Mouse (Mus musculus) embryo, embryonic 11.5 days (tissue): ENCODE measurements around the gene Crabp2.

ENCODE experiments used
- DNase-seq: peaks from one replicate; pipeline ENCODE4 v3.0.0-alpha.2; 2012; ENCODE audit warnings: low read depth, low spot score

The Crabp2 gene

DNA sequence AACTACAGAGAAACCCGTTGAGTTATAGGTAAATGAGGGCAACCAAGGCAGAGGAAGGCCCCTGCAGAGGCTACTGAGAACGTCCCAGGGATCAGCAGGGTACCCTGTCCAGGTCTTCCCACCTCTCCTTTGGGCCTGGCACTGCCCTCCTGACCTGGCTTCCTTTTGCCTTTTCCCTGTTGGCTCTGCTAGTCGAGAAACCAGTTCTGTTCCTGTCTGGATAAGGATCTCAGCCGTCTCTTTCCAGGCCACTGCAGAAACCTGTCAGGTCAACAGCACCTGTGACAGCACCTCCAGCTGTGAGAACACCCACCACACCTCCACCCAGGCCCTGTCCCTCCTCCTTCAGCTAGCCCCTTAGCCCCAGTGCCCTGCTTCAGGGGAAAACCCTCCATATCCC, 10.0 kb downstream of the Crabp2 start:
- no peak for DNase-seq

DNA sequence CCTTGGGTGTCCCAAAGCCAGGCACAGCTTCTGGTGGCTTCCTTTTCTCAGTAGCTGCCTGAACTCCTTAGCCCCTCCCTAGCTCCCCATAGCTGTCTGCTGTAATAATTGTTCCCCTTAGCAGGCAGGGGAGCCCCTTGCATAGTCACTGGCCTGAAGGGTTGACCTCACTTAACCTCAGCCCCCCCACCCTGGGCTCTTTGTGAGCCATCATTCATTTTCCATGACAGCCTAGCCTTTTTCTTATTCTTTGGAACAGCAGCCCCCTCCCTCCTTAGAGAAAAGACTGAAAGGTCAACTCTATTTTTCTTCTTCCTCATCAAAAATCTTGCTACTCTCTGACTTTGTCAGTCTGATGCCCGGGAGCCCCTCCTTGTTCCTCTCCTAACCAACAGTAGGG, 10.5 kb downstream of the Crabp2 start:
- no peak for DNase-seq

DNA sequence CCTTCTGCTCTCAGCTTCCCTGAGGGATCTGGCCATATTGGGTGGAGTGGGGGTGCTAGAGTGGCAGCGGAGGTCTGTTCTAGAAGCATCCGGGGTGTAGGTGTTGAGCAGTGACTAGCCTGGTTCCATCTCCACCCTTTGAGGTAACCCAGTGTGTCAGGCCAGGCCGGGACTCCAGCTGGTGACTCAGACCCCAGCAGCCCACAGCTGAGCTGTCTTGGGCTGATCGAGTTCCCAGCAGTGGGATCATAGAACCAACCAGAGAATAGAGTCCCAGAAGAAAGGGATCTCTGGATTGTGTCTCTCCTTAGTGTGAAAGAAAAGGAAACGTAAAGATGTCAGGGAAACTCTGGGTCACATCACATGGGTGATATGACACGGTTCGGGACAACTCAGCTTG, 10.9 kb downstream of the Crabp2 start:
- no peak for DNase-seq

DNA sequence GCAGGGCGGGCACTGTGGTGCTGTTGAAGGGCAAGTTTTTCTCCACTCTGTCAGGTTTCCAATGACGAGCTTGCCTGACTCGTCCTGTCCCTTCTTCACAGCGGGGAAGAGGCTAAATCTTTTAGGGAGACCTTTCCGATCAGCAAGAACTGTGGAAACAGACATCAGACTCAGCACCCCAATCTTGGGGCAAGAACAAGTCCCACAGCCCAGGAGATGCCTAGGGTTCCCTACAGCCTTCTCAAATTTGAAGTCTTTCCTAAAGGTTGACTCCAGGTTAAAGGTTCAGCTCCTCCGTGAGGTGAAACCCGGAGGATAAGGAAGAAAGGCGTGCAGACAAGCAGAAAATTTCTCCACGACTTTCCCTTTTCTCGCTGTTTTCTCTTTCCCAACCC, 11.7 kb downstream of the Crabp2 start:
- DNase-seq = no peak

DNA sequence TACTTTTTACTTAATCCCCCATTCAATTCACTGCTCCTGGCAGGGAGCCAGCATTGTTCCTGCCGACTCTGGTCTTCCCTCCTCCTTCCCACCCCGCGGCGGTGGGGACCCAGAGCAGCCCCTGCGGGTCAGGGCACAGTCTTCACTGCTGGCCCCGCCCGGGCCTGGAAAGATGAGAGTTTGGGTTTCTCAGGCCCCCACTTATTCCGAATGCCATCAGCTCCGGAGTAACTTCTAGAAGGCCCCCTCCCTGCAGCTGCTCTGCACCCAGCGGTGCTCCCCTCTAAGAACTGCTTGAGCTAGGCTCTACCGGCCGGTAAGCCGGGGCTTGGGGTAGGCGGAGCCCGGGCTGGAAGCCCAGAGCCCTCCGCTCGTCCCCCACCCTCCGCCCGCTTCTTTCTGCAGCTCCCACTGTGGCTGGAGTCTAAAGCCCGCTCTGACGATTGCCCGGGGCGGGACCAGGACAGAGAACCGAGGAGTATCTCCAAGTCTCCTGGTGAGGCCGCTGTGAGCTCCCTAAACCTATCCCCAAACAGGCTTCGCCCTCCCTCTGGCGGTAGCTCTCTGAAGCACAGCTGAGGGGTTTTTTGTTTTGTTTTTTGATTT, 12.2 kb downstream of the Crabp2 start:
- DNase-seq = peak; percentile 92

DNA sequence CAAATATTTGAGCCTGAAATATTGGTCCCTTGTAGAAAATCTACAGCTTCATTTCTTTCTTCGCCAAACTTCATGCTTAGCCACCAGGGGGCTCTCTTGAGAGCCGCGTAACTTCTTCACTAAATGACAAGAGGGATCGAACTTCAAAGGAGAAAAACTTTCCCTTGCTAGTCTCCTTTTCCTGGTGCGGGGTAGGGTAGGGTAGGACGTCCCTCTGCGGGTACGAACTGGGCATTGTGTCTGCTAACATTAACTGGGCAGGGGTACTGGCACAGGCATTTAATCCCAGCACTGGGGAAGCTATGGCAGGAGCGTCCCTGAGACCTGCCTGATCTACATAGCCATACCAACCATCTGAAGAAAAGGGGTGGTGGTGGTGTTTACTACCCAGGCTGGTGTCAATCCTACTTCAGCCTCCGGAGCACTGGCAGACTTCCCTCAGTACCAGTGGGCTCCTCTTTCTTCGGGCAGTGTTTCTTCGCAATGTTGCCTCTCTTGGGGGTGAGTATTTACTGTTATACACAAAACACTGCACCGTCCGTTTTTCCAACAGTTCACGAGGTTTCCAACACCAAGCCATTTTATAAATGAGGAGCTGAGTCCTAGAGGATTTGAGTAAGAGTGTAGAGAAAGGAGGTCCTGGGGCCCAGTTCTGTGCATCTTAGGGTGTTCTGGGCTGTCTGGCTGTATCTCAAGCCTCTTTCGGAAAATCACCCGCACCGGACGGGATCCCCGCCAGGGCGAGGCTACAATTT, 21.9 kb downstream of the Crabp2 start:
- peak; percentile 71 for DNase-seq

DNA sequence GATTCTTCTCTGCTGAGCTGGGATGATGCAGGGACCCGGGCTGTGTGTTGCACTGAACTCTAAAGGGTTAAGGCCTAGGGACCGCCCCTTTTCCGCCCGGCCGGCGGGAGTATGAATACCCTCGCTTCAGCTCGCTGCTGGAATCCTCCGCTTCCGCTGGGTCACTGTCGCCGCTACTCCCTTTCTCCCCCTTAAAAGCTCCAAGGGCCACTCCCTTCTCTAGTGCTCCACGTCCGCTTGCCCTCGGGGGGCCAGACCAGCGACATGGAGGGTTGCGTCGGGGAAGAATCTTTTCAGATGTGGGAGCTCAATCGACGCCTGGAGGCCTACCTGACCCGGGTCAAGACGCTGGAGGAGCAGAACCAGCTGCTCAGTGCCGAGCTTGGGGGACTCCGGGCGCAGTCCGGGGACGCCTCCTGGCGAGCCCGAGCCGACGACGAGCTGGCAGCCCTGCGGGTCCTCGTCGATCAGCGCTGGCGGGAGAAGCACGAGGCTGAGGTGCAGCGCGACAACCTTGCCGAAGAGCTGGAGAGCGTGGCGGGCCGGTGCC, 22.5 kb downstream of the Crabp2 start, which contains the start of gene Nes:
Gene Nes, plus strand, starts transcription at position 140 of the 550 bp plus-strand sequence.
- peak; percentile 76 for DNase-seq

DNA sequence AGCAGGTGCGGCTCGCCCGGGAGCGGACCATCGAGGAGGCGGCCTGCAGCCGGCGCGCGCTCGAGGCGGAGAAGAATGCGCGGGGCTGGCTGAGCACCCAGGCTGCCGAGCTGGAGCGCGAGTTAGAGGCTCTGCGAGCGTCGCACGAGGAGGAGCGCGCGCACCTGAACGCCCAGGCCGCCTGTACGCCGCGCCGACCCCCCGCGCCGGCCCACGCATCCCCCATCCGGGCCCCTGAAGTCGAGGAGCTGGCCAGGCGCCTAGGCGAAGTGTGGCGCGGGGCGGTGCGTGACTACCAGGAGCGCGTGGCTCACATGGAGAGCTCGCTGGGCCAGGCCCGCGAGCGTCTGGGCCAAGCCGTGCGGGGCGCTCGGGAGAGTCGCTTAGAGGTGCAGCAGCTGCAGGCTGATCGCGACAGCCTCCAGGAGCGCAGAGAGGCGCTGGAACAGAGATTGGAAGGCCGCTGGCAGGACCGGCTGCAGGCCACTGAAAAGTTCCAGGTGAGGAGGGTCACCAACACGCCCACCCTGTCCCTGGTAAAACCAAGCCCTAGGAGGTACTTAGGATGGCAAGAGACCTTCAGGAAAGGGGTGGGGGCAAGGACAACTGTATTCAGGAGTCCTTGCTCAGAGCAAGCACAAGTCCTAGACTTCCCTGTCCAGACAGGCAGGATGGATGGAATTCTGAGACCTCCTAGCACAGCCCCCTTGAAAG, 23.2 kb downstream of the Crabp2 start:
- DNase-seq = no peak

DNA sequence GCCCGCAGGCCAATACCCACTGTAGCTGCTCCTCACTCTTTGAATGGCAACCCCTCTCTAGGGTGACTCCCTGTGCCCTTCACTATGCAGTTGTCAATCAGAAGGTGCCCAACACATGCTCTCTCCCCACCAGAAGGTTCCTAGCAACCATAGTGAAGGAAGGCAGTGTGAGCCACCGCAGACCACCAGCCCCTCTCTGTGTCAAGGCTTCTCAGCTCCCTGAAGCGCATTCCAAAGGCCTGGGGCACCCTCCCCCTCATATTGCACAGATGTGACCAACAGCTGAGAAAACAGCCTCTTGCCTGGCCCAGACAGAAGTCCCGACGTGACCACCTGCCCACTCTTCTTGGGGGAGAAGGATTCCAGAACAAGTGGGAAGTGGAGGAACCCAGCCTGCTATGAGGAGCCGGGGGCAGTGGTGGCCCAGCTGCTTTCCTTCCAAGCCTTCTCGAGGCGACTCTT, 23.8 kb downstream of the Crabp2 start:
- no peak for DNase-seq

DNA sequence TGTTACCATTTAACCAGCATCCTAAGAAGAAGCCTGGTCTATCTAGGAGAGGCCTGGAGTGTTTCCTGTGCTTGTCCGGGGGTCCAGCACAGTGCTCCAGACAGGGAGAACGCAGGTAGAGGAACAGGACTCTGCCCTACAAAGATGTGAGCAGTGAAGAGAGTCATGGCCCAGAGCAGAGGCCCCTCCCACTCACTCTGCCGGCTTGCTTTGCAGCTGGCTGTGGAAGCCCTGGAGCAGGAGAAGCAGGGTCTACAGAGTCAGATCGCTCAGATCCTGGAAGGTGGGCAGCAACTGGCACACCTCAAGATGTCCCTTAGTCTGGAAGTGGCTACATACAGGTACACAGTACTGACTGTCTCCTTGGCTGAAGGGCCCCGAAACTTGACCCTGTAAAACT, 24.3 kb downstream of the Crabp2 start:
- no peak for DNase-seq

DNA sequence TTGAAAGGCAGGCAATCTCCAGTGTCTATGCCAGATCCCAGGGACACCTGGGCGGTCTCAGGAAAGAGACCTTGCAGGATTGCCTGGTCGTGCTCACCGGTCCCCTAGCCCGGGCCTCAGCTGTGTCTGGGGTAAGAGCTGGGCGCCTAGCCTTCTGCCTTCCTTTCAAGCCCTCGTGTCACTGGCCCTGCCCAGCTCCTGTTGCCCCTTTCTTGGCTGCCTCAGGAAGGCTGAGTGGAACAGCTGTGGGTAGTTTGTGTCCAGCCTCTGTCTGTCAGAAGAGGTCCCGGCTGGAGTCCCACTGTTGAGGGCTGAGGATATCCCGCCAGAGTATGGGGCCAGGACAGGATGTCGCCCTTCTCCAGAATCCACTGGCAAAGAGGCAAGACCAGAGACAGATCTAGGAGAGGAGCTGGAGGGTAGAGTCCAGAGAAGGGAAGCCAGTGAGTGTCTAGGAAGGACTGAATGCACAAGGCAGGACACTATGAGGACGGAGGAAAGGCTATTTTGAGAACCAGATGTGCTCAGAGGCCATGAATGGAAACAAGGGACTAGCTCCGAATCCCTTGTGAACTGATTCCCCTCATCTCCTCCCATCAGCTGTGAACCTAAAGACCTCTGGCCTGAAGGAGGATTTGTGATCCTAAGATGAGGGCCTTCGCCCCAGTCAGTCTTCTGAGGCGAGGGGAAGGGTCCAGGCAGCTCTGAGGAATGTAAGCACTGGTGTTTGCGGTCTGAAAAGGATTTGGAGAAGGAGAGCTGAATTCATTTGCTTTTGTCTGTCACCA, 25.3 kb downstream of the Crabp2 start:
- DNase-seq = no peak

DNA sequence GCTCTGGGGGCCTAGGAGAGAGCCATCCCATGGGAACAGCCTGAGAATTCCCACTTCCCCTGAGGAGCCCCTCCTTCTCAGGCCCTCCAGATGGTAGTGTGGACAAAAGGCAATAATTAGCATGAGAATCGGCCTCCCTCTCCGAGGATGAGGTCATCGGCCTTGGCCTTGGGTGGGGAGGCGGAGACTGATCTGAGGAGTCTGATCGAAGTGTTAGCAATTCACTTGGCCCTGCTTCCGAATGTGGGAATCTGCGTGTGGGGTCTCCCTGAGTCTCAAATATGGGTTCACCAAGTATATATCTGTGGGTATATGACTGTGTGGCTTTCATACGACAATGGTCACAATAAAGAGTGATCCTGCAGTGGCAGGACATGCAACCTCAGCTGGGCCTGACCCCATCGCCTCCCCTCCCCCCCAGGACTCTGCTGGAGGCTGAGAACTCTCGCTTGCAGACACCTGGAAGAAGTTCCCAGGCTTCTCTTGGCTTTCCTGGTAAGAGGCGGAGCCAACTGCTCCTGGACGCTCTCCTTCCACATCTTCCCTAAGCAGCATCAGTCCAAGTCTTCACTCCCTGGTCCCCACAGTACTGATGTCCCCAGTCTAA, 26.0 kb downstream of the Crabp2 start:
- DNase-seq = no peak

DNA sequence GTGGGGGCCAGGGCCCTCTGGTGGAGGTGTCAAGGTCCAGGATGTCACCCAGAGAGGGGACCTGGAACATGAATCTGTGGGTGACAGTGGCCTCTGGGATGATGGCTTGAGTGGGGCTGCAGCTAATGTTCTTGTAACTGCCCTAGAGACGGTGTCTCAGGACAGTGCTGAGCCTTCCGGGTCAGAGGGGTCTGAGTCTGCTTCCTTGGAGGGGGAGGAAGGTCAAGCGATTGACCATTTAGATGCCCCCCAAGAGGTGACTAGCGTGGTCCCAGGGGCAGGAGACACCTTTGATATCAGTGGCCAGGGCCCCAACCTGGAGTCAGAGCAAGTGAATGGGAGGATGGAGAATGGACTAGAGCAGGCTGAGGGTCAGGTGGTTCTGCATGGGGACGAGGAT, 31.0 kb downstream of the Crabp2 start:
- no peak for DNase-seq

DNA sequence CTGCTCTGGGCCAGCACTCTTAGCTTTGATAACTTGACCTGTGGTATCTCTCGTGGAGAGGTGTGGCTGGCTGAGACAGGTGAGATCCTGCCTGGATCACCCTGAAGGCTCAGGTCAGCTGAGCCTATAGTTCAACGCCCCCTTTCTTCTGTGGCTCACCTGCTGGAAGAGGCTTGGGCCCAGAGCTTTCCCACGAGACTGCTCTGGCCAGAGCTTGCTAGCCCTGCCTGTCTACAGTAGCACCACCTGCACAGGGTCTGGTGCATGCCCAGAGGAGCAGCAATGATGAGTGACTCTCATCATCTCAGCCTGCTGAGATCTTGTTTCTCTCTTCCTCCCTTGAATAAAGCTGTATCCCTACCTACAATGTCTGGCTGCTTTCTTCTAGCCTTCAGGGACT, 31.6 kb downstream of the Crabp2 start:
- DNase-seq = no peak

DNA sequence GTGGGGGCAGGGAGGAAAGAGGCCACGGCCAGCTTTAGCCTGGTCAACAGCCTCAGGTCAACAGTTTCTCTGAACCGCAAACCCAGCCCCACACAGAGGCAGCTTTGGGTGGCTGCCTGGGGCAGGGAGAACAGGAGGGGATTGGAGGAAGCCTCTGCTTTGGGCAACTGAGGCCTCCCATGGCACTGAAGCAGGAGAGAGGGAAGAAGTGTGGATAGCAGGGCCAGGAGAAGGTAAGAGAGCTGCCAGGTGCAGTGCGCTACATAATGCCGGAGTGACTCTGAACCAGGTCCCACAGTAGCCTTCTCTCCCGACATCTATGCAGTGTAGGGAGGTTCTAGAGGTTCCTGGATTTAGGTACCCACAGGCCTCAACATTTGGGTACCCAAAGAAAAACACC, 32.3 kb downstream of the Crabp2 start:
- DNase-seq = no peak

DNA sequence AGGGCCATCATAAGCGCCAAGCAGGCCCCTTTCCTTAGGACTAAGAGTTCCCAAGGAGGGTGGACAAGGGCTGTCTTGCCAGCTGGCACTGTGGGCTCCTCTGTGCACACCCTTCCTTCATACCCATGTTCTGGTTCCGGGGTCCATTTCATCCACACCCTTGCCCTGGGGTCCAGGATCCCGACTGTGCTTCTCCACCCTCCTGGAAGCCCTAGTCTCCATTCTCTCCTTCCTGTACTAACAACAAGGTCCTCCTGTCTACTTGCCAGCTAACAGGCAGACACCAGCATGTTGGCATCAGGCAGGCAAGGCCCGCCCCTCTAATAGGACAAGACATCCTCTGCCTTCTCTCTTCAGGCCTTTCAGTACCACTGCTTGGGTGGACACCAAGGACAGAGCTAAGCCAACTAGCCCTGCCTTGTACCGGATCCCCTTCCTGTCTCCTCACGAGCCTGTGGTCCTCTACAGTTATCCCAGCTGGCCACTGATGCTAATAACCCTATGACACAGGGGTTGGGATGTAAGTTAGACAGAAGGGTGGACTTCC, 32.8 kb downstream of the Crabp2 start:
- no peak for DNase-seq

DNA sequence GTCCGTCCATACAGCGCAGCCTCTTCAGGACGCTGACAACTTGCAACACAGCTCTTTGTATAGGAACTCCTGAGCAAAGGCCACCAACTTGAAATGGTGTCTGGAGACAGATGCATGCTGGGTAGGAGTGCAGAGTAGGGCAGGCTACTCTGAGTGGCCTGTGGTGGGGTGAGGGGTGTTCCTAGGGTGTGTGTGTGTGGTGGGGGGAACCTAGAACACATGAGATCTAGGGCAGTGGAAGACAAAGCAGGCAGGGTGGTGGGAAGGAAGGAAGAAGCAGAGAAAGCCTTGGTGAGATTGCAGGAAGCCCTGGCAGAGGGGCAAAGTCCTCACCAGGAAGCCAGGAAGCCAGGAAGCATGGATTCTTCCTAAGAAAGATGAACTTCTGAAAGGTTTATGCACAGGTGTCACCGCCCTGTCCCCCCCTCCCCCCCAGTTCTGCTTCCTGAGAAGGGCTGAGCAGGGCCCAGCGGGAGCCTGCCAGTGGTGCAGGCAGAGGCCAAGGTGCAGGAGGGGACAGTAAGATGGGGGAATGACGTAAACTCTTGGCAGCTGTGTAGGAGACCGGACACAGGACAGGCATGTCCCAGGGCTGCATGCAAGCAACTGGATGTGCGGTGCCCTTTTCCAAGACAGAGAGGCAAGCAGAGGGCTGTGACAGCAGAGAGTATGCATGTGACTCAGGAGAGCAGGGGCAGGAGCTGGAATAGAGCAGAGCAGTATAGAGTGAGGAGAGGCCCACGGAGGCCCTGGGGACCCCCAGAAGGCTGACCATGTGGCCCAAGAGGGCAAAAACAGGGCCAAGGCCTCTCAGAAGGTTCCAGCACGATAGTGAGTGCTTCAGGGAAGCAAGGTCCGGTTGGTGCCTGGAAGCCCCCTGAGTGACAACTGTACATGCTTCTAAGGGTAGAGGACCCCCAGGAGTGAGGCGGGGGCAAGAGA, 33.7 kb downstream of the Crabp2 start:
- DNase-seq = no peak

DNA sequence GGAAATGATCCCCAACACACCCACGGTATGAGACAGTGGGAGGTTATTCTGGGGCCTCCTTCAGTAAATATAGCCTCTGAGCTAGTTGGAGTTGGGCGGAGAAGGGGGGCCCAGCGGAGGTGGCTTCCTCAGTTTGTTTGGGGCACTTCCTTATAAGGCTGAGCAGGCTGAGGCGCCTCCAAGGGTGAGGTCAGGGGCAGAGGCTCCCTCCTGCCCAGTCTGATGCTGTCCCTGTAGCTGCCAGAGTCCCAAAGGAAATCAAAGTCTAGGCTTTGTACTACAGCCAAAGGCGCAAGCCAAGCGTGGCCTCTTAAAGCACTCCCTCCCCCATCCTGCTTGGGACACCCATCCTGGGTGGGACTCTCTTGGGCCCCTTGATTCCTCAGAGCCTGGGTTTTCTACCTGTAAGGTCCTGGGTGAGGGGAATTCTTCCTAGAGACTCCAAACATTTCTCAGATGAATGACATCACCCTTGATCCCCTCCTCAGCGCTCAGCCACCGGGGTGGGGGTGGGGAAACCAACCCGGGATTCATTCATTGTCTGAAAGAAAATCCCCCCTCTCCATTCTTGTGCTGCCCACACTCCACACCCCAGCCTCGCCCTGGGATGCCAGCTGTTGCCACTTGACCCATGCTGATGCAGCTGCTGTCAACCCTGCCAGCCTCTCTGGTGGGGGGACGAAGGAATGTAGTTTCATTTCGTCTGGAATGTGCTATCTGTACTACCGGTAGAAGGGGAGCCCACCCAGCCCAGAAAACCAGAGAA, 34.6 kb downstream of the Crabp2 start:
- no peak for DNase-seq

DNA sequence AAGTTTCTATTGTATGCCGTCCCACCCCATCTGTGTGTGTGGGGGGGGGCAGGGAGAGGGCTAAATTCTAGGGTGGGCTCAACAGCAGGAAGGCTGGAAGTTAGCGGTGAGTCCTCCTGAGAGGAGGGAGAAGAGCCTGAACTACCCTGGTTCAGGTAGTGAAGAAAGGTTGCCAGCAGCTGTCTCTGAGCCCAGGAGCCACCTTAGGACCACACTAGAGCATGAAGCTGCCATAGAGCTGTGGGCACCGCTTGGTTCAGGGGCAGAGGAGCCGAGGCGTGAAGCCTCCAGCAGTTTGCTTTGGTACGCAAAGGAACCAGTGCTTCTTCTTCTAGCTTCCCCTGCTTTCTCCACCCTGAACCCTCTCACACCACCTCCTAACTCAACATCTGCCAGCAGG, 35.2 kb downstream of the Crabp2 start:
- DNase-seq = no peak
